Mouse (Mus musculus) layer of hippocampus, postnatal 36 days (tissue): Measurements from ENCODE around the gene Marc2. TPM values are rescaled to one million over a fixed set of nuclear protein-coding genes. Genes with fewer than 3 reads are reported as not detected.

Source experiments
- DNase-seq, 2 experiments: peaks; one replicate each; pipeline ENCODE4 v3.0.0; 2022
- total RNA-seq, 2 experiments: library from RNA; stranded (reverse); gene quantifications; 2 replicates each; pipeline ENCODE4 v1.2.3; 2021

The Marc2 gene
- total RNA-seq, result 100 to 1,000 TPM; 103 to 110 TPM

- DNase-seq, result no peak
Observed at GRCm38 (mm10) chr1:184846092-184846750, at the start of gene Marc2. Marc2 (minus strand) TSS chr1:184846451.

- no peak for DNase-seq
Observed at GRCm38 (mm10) chr1:184891998-184892397, 45.7 kb upstream of the Marc2 start.

DNA sequence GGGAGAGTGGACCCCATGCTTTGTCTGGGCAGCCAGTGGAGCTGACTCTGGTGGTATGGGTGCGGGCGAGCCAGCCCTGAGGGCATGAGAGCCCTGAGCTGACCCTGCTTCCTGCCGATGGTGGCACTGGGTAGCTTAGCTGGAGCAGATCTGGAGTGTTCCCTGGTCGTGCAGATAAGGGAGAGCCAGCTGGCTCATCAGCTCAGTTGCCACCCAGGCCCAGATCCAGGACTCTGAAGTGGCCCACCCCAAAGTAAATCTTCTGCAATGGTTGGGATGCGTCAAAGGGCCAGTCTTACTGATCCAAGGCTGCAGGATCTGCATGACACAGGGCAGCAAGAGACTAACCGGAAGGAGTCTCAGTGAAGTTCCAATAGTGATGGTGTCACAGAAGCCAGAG is 43.2 kb upstream of the Marc2 start:
- DNase-seq, result no peak

DNA sequence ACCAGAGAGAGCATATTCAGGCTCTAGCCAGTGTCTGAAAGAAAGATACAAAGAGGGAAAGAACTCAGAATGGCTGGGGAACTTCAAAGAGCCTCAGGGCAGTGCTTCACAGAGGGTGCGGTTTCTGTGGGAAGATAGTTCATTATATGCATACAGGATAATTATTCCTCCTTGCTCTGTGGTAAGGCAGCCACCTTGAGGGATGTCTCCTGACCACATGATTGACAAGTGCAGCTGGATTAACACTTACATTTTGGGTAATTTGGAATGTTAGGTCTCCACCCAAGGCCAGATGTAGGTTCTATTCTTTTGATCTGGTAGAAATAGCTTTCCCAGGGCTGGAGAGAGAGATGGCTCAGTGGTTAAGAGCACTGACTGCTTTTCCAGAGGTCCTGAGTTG is 39.9 kb upstream of the Marc2 start:
- no peak for DNase-seq

- no peak for DNase-seq
Observed at GRCm38 (mm10) chr1:184882281-184883268, 36.3 kb upstream of the Marc2 start, which contains the start of gene C130074G19Rik. C130074G19Rik (minus strand) TSS chr1:184883218.

DNA sequence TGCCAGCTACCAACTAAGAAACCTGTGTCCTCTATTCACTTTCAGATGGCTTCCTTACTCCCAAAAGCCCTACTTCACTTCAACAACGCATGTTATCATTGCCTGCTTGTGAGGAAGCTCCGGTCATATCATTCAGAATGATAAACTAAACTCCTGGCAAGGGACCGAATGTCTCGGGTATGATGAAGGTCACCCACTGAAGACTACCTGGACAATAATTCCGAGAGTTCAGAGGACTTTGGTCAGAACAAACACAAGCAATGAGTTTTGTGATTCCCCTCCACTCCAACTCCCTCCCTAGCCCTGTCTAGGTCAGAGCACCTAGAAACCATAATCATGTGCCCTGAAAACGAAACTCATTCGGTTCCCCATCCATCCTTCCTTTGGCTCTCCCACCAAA is 35.6 kb upstream of the Marc2 start:
- no peak for DNase-seq

GRCm38 (mm10) chr1:184881211-184881610 is 35.0 kb upstream of the Marc2 start:
- DNase-seq, result no peak

DNA sequence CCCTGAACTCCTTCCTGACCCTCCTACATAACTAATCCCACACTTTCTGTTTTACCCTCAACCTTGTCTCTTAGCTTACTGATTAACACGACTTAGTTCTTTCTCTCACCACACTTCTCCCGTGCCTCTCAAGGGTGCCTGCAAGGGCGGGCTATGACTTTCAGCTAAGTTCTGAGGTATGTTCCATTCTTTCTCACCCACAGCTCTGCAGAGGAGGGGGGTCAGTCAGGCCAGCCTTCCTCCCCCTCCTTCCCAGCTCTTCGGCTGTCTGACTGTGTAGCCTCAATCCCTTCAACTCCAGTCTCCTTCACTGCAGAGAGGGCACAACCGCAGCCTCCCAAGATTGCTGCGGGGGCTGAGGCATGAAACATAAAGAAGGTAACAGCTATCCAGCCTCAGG is 32.6 kb upstream of the Marc2 start:
- DNase-seq, result no peak

DNA sequence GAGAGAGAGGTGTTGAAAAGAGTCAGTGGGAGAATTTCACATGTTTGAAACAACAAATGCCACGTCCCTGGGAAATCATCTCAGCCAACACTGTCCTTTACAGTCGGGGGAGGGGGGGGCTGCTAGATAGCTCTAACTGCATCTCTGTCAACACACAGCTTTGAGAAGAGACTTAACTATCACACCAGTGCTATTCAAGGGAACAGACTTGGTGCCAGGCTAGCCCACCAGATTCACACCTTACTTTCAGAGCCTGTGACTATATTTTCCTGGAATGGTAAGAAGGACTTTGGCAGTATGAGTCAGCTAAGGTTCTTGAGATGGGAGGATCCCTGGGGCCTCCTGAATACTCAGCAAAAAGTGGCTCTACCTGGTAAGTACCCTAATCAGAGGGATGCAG is 31.1 kb upstream of the Marc2 start:
- DNase-seq, result no peak

GRCm38 (mm10) chr1:184873910-184874309 is 27.7 kb upstream of the Marc2 start:
- no peak for DNase-seq

GRCm38 (mm10) chr1:184872069-184872819 is 26.0 kb upstream of the Marc2 start:
- no peak for DNase-seq

DNA sequence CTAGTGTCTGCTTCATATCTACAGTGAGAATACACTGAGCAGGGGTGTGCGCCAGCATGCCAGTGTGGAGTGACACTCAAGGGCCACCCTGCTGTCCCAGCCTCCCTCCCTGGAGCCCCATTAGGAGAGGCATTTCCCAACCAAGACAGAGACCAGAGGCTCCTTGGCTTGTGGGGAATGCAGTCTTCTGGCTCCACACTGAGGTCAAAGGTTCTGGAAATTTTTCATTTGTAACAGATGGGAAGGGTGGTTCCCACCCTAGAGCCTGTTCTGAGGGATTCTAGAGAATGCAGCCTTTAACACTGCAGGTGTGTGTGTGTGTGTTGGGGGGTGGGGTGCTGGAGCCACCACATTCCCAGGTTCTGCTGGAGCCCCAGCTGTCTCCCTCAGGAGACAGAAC is 25.3 kb upstream of the Marc2 start:
- DNase-seq, result no peak

- no peak for DNase-seq
Observed at GRCm38 (mm10) chr1:184870646-184871385, 24.6 kb upstream of the Marc2 start.

DNA sequence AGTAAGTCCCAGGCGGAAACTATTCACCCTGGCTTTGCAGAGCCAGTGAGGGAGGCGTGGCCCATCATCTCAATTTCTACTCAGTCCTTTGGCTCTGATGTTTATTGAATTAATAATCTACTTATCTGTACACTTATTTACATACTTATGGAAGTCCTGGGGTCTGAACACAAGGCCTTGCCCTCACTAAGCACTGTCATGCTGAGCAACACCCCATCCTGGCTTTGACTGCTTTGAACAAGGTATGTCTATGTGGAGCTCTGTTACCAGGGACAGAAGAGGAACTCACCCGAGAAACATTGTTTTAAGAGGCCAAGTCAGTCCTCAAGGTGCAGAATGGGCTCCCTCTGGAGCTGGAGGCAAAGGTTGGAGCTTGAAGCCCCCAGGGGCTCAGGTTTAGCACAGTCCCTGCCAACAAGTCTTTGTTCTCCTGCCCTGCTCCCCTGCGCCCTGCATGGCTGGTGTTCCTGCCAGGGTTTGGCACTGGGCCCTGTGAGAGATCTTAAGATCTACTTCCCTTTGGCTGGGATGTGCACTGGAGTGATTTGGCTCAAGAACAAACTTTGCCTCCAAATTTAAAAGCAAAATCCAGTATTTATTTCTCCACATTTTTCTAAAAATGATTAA is 23.8 kb upstream of the Marc2 start:
- no peak for DNase-seq

DNA sequence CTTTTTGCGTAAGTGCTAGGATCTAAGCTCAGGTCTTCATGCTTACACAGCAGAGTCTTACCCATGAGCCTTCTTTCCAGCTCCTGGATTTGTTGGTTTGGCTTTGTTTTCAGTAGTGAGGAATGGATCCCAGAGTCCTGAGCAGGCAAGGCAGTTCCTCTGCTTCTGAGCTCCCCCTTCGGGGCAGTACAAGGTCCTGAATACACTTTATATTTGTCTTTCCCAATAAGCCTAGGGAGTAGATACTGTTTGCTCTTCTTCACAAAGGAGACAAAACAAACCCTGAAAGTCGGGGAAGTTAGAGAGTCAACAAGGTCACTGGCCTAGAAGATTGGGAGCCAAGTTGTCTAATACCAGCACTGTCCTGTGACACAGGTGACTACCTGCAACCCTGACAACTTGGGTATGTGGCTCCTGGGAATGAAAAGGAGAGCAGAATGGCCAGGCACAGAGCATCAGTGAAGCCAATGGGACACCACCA is 21.4 kb upstream of the Marc2 start:
- no peak for DNase-seq

DNA sequence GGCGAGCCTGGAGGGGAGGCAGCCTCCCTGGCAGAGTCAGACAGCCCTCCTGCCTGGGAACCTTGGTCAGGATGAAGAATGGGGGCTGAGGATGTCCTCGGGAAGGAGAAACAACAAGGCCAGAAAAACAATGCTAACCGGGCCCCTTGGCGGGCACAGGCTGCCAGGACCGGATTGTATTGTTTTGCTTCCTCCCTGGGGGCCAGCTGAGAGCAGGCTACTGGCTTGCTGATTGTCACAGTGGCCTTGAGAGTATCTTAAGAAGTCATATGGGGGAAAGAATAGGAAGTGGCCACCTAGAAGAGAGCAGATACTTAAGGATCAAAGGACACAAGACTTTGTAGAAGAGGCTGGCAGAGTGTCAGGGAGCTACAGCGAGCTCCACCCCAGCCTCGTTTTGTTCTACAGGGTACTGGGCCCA is 18.1 kb upstream of the Marc2 start:
- no peak for DNase-seq

DNA sequence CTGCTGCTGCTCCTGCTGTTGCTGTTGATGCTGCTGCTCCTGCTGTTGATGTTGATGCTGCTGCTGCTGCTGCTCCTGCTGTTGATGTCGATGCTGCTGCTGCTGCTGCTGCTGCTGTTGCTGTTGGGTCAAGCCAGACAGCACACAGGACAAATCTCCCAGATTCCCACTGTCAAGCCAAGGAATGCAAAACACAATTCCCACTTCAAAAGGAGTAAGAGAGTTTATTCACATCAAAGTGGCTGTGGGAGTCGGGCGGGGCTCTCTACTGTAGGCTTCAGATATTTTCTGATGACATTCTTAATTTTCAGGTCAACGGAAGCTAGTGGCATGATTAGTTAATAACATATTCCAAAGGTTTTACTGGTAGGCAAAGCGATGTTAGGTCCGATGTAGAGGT is 16.4 kb upstream of the Marc2 start:
- DNase-seq, result no peak

DNA sequence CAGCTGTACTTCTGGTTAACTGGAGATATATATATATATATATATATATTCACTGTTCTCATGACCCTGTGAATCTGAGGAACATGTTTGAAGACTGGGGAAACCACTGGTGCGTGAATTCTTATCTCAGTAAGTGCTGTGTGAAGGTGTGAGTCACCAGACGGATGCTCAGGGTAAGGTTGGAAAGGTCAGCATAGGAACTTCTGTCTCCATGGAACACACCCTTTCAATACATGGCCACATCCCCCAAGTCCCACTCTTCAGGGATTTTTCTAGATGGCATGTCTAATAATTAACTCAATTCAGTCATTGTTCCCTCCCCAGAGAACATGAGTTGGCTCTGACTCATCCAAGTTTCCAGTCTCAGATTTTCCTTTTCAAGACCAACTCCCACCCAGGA is 15.3 kb upstream of the Marc2 start:
- DNase-seq, result no peak

DNA sequence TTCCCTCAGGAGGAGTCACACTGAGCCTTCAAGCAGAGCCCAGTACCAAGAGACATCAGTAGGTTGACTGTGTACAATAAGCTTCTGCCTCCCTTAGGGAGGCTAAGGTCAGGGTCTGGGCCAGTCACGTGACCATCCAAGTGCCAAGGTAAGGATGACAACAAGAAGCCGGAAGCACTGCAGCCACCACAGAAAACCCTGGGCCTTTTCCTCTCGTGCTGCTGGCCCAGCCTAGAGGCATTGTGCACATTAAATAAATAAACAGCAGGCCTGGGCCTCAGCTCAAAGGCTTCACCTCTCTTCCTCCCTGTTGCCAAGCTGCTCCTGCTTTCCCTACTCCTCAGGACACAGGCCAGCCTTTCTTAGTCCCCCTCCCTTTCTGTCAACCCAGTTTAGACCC is 14.0 kb upstream of the Marc2 start:
- no peak for DNase-seq

DNA sequence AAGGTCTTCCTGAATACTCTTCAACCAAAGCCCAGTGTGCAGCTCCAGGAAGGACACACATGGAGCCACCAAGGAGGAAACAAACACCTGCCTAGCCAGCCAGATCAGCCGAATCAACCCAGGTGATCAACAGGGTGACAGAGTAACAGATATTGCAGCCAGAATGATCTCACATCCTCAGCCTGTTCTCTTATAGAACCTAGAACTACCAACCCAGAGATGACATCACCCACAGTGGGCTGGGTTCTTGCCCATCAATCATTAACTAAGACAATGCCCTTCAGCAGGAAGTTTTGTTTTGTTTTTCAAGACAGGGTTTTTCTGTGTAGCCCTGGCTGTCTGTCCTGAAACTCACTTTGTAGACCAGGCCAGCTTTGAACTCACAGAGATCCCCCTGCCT is 12.0 kb upstream of the Marc2 start:
- DNase-seq, result no peak

DNA sequence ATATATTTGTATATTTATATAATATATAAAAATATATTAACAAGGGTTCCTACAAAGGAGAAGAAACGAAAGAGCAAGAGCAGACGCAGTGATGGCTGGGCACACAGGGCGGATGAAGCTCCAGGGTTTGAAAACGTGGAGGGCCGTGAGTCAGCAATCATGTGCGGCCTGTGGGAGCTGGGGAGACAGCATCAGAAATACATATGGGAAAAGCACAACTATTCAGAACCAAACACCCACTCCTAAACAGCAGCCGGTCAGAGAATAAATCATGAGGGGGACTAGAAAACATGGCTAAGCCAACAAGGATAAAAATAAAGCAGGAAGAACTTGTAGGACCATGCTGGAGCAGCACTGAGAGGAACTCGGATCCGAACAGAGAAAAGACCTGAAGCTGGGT is 11.0 kb upstream of the Marc2 start:
- DNase-seq, result no peak

GRCm38 (mm10) chr1:184853922-184854321 is 7.7 kb upstream of the Marc2 start:
- no peak for DNase-seq
